Mouse (Mus musculus) cortical plate, adult 2 months (tissue): Measurements from ENCODE around the gene Casp6.

Experiments used
- CTCF ChIP-seq: fragments of 200-500 bp; IDR thresholded peaks from 2 replicates; pipeline ENCODE4 v1.5.1; 2011; ENCODE audit warnings: mild to moderate bottlenecking, control low read depth, low read length; ENCODE audit not compliant: insufficient read depth; ENCODE audit errors: extremely low read depth
- POLR2A ChIP-seq: fragments of 200-500 bp; IDR thresholded peaks from 2 replicates; pipeline ENCODE4 v1.6.1; 2011; ENCODE audit warnings: mild to moderate bottlenecking, low read length, control low read depth; ENCODE audit not compliant: insufficient read depth; ENCODE audit errors: extremely low read depth

DNA sequence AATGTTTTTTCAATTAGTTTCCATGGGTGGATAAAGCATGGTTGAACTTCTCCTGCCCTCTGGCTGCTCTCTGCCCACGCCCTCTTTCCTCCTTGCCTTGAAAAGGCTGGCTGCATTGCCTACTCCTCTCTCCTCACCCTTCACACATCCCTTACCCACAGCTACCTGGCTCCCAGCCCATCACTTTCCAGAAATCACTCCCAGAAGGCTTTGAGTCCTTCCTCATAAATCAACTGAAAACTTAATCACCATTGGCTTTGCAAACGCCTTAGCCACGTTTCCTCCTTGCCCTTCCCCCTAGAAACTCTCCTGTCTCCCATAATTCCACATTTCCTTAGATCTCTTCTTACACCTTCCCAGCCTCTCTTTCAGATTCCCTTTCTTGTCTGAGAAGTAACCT, 36.6 kb downstream of the Casp6 start:
- no peak for TF ChIP-seq CTCF
- no peak for TF ChIP-seq POLR2A
